ENCODE assay signal across 9 mouse cellular contexts in the genomic region with DNA sequence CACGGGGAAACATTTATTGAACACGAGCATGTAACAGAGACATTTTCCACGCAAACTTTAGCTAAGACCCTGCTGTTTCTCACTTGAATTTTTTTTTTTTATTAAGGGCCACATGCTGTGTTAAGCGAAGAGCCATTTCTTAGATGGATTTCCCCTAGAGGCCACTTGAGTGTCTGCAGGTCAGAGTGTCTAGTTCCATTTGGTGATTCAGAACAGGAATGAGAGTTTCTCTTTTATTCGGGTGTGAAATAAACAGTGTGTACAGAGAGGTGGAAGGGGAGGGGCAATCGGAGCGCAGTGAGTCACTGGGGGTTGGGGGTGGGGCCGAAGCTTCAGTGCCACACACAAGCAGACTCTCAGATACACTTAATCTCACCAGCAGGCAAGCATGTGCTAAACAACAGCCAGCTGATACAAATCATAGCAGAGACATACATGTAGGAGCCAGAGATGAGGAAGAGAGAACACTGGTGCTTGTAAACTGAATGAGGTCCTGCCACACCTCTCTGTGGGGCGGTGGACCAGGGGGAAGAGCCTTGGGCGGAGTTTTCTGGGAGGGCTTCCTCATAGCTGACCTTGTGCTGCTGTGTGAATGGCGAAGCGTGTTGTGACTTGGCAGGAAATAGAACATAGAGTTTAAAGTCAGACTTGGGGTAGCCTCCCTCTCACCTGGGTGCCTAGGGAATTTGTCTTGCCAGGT. TPM values are rescaled to one million over a fixed set of nuclear protein-coding genes. Genes with fewer than 3 reads are reported as not detected.
DNase-seq lines count a peak whose midpoint lies in the region; ATAC-seq and TF ChIP-seq lines count a peak whose summit lies in the region.
"Had no signal": no experiment of that assay in that cellular context is flagged by ENCODE, and none has a peak within 500 bp of the region (broad histone marks: within the 10 kb centered on the region; RNA-seq: fewer than 3 reads in every experiment).

No protein-coding gene starts in this region.

- peak; percentile 14 for DNase-seq in embryo, embryonic 10 days (ENCODE audit: low spot score)
- no peak for DNase-seq in embryo, embryonic 9.5 days (ENCODE audit: extremely low spot score)
- DNase-seq in thymus, postnatal 4 days = peak; percentile 59
- DNase-seq in thymus, adult 18-20 months = no peak
- peak; percentile 21 for DNase-seq in lung, embryonic 14.5 days
- DNase-seq in left cerebral cortex, postnatal 10 days (ENCODE audit: extremely low spot score in 1 of 2, low spot score in 2 of 2) = no peak
- no peak for DNase-seq in kidney, postnatal 25 days
- no peak for DNase-seq in spleen, postnatal 4 days (ENCODE audit: low spot score in 2 of 2)

- intact Hi-C loops in left cerebral cortex, postnatal 10 days (cut with DNase I) = no loop called here

- no peak overlapping the region for H3K4me3 ChIP-seq in lung, embryonic 14.5 days (ENCODE audit: low read depth, low read length)
- H3K4me3 ChIP-seq: erythroblast, embryonic 14.5 days had no signal

- no peaks in the 10 kb centered on the region for H3K9me3 ChIP-seq in lung, embryonic 14.5 days (ENCODE audit: low read depth, low read length)

- no peak for ATAC-seq in lung, embryonic 14.5 days (ENCODE audit: insufficient read depth)

- H3K4me1 ChIP-seq in lung, embryonic 14.5 days (ENCODE audit: insufficient read depth) = peaks cover 8% of the 10 kb centered on the region; the same call in 1 of the 2 replicates

- H3K36me3 ChIP-seq in lung, embryonic 14.5 days (ENCODE audit: insufficient read depth) = no peaks in the 10 kb centered on the region

- peaks cover 37% of the 10 kb centered on the region for H3K27me3 ChIP-seq in lung, embryonic 14.5 days (ENCODE audit: insufficient read depth, low read length)

- 38% methylated on average over 12 of the region's 12 CpGs for WGBS in lung, embryonic 14.5 days

- H3K9ac ChIP-seq in lung, embryonic 14.5 days = no peak overlapping the region

- H3K27ac ChIP-seq in lung, embryonic 14.5 days (ENCODE audit: low read depth) = no peak overlapping the region

- peak; percentile 40 for TF ChIP-seq CTCF in lung, embryonic 14.5 days (IDR thresholded peaks at IDR 0.05; ENCODE audit: low read depth)

- no peak overlapping the region for H3K4me2 ChIP-seq in lung, embryonic 14.5 days

RNA-seq across cellular contexts. Expression of gene Npas2, which starts 3.3 kb away (rescaled TPM):
- 0.30 and 0.59 TPM in 2 replicates for polyA plus RNA-seq in lung, embryonic 14.5 days (2014; fragmentation: Nextera tagmentation; extraction: Ambion mirVana)
- 10 to 100 TPM; 39.9 to 41.8 TPM for total RNA-seq in left cerebral cortex, postnatal 10 days (2021)
- polyA plus RNA-seq: erythroblast, embryonic 14.5 days had no signal

Comparison
In these comparisons a context has a peak if more than half of its experiments do, and no peak if none do; other contexts are left out.
1. DNase-seq: peak in embryo, embryonic 10 days (single experiment), thymus, postnatal 4 days (single experiment) and lung, embryonic 14.5 days (single experiment); none in embryo, embryonic 9.5 days (single experiment), thymus, adult 18-20 months (0 of 2), left cerebral cortex, postnatal 10 days (0 of 2), kidney, postnatal 25 days (0 of 2) and spleen, postnatal 4 days (0 of 2).